Mouse (Mus musculus) cerebellum, adult 2 months (tissue): ENCODE measurements around the gene Slc39a11.

Source experiments
- CTCF ChIP-seq: fragments of 200-500 bp; IDR thresholded peaks from 2 replicates; pipeline ENCODE4 v1.5.1; 2011; ENCODE audit warnings: low read depth, mild to moderate bottlenecking, control low read depth, low read length, moderate library complexity, borderline replicate concordance; ENCODE audit not compliant: insufficient read depth
- POLR2A ChIP-seq: fragments of 200-500 bp; IDR thresholded peaks from 2 replicates; pipeline ENCODE4 v1.6.1; 2011; ENCODE audit warnings: low read length, control low read depth, borderline replicate concordance; ENCODE audit not compliant: insufficient read depth

DNA sequence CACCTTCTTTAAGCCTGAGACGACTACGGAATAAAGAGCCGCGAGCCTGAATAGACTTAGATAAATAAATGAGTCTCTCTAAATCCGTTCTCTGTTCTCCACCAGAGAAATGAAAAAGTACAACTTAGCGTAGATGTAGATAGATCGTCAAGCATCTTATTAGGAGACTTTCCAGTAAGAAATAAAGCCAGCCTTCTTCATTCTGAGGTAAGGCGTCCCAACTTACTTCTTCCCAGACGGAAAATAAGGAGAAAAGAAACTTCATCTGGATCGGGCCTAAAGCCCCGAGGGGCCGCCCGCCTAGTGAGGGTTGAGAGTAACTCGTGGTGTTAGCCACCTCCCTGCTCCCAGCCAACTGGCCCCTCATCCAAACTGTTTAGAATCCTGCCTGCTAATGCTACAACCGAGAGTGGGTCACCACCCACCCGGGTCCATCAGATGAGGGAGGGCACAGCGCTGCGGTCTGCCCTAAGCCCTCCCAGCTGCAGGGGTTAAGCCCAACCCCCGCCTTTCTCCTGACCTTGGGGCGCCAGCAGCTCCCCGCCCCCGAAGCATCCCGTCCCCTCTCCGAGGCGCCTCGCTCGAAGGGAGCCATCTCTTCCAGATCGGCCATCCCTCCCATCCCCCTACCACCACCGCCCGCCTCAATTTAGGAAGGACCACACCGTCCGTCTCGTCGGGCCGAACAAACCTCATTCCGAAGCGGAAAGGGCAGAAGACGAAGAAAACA, 33.2 kb upstream of the Slc39a11 start:
- TF ChIP-seq CTCF (no peak), POLR2A (no peak)
